Mouse (Mus musculus) megakaryocyte, embryonic 14.5 days (primary cell): Measurements from ENCODE around the gene Hus1b. TPM values are rescaled to one million over a fixed set of nuclear protein-coding genes. Genes with fewer than 3 reads are reported as not detected.

Experiments used
- H3K27me3 ChIP-seq: replicated peaks from 2 replicates; pipeline ENCODE3; 2012; ENCODE audit warnings: inconsistent platforms
- H3K36me3 ChIP-seq: replicated peaks from 2 replicates; pipeline ENCODE3; 2012; ENCODE audit warnings: low read length, inconsistent platforms, mixed read lengths
- H3K4me1 ChIP-seq: 2 replicates; pipeline ENCODE4 v1.6.1; 2012; ENCODE audit warnings: inconsistent platforms
- H3K4me3 ChIP-seq: replicated peaks from 2 replicates; pipeline ENCODE3; 2012; ENCODE audit warnings: moderate library complexity, mild to moderate bottlenecking, inconsistent platforms
- H3K9me3 ChIP-seq: 2 replicates; pipeline ENCODE4 v1.6.1; 2012; ENCODE audit warnings: inconsistent platforms
- FLI1 ChIP-seq: IDR thresholded peaks from 2 replicates; pipeline ENCODE4 v1.6.1; 2012; ENCODE audit warnings: low read length, inconsistent platforms, mixed read lengths
- GATA1 ChIP-seq: IDR thresholded peaks from 3 replicates; pipeline ENCODE4 v1.6.1; 2012; ENCODE audit warnings: mixed read lengths, low read length, inconsistent platforms, borderline replicate concordance
- polyA plus RNA-seq: library from polyadenylated mRNA; stranded (reverse); fragments of >175 nt; gene quantifications from 2 replicates; pipeline ENCODE4 v1.2.3, GENCODE M21; 2012; ENCODE audit warnings: low replicate concordance; ENCODE audit not compliant: insufficient read depth

Hus1b gene
- polyA plus RNA-seq, 1 experiment: not detected

DNA sequence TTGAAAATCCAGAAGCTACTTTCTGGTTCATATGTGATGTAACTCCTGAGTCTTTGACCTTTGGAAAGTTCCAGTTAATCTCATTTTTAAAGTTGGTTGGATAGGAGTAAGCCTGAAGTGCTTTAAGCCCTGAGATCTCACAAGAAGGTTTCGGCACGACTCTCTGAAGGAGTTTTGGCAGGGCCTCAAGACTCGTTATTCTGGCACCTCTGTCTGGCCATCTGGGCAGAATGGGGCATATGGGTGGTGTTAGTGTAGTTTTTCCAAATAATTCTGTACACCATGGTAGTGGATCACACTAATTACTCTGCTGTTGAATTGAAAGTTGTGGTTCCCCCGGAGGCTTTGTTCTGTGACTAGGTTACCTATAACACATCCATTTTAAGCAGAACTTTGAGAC is 30.7 kb upstream of the Hus1b start:
- no peak overlapping the region for H3K4me3 ChIP-seq
- H3K27me3 ChIP-seq: no peaks in the 10 kb centered on the region
- peaks cover 28% of the 10 kb centered on the region for H3K4me1 ChIP-seq
- TF ChIP-seq FLI1 (no peak), GATA1 (no peak)
- no peaks in the 10 kb centered on the region for H3K9me3 ChIP-seq
- H3K36me3 ChIP-seq: no peaks in the 10 kb centered on the region

DNA sequence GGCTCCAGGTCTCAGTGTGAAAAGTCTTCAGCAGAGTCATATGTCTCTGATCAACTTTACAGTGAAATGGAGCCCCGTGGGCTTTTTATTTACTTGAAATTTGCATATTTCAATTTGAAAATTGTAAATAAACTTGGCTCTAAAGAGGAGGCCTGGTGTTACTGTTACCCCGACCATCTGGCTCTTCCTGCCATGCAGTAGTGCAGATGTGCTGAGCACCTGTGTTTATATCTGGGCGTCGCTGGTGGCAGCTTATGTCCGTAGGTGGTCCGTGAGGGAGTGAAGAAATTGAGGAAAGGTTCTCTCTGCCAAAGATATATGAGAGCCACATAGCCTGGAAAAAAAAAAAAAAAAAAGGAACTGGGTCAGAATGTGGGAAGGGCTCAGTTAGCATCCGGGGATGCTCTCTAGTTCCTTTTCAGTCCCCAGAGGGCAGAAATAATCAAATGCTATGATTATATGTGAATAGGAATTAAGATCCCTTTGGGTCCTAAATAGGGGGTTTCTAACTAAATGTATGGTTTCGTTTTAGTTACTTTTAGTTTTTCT is 29.1 kb upstream of the Hus1b start:
- H3K36me3 ChIP-seq: no peaks in the 10 kb centered on the region
- H3K9me3 ChIP-seq: no peaks in the 10 kb centered on the region
- H3K4me3 ChIP-seq: no peak overlapping the region
- no peak for TF ChIP-seq FLI1
- TF ChIP-seq GATA1: no peak
- no peaks in the 10 kb centered on the region for H3K27me3 ChIP-seq
- peaks cover 32% of the 10 kb centered on the region for H3K4me1 ChIP-seq

DNA sequence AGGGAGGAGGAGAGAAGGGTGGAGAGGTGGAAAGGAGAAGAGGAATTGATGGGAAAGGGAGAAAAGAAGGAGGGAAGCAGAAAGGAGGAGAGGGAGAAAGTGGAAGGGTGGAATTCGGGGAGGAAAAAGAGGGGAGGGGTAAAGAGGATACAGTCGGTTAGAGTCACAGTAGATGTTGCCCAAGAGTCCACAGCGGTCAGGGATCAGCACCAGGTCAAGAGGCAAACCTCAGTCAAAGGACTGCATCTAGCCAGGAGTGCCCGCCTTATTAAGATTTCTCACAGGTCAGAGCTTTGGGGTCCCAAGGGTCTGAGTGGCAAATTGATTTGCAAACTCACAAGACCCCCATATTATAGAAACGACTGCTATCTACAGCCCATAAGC is 26.7 kb upstream of the Hus1b start:
- peaks cover 7% of the 10 kb centered on the region for H3K36me3 ChIP-seq

DNA sequence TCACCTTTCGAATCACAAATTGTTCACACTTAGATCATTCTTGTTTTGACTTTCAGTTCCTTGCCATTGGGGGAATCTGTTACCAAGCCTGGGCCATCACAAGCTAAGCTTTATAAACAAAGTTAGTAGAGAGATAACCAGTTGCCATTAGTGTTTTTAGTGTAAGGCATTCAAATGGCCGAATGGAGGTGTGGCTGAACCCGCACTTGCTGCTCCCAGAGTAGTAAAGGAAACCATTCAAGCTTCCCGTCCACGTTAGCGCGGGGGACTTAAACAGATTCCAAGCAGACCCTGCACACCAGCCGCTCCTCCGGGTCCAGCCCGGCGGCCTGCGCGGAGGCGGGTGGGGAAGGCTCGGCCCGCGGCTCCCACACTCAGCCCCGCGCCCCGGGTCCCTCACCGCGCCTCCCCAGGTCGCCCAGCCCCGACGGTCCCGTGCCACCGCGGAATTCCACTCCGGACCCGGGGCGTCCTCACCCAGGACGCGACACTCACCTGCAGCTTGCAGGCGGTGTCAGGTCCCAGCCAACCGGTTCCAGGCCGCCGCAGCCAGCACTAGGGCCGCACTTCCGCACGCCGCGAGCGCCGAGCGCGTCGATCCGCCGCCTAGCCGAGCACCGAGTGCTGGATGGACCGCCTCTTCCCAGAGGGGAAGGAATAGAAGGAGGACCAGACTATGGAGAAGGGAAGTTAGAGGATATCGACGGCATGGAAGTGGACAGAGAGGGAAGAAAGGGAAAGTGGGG is 26.1 kb upstream of the Hus1b start, which contains the start of the genes Exoc2 and Gm5447:
Gene Exoc2 (minus strand): TSS at position 593 of the 746 bp plus-strand sequence.
Gene Gm5447 (plus strand): TSS at position 704 of the 746 bp plus-strand sequence.
- Histone ChIP-seq H3K9me3 (no peaks in the 10 kb centered on the region), H3K36me3 (peaks cover 7% of the 10 kb centered on the region), H3K4me1 (peaks cover 49% of the 10 kb centered on the region), H3K27me3 (no peaks in the 10 kb centered on the region), H3K4me3 (peak within 1 kb of the TSS; percentile 96)
- TF ChIP-seq GATA1 (no peak), FLI1 (no peak)

More for the DNA sequence above, 26.7 kb upstream of the Hus1b start:
- no peak for TF ChIP-seq GATA1
- TF ChIP-seq FLI1: no peak
- Histone ChIP-seq H3K4me3 (peak overlapping the region; percentile 96), H3K27me3 (no peaks in the 10 kb centered on the region), H3K4me1 (peaks cover 48% of the 10 kb centered on the region), H3K9me3 (no peaks in the 10 kb centered on the region)

DNA sequence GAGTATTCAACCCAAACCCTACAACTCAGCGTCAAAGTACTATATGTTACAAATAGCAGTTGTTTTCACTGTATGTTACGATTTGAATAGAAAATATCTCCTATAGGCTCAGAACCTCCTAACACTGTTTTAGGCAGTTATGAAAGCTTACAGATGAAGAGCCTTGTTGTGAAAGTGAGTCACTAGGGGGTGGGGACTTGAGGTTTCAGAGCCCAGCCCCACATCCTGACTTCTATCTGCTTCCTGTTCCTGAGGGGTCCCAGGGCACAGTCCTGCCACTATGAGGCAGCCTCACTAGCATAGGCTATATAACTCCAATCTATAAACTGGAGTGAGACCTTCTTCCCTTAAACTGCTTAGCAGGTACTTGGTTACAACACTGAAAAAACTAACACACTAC is 24.5 kb upstream of the Hus1b start:
- H3K4me1 ChIP-seq: peaks cover 58% of the 10 kb centered on the region
- peak overlapping the region; percentile 96 for H3K4me3 ChIP-seq
- no peak for TF ChIP-seq FLI1
- TF ChIP-seq GATA1: no peak
- H3K9me3 ChIP-seq: no peaks in the 10 kb centered on the region
- peaks cover 12% of the 10 kb centered on the region for H3K36me3 ChIP-seq
- no peaks in the 10 kb centered on the region for H3K27me3 ChIP-seq

DNA sequence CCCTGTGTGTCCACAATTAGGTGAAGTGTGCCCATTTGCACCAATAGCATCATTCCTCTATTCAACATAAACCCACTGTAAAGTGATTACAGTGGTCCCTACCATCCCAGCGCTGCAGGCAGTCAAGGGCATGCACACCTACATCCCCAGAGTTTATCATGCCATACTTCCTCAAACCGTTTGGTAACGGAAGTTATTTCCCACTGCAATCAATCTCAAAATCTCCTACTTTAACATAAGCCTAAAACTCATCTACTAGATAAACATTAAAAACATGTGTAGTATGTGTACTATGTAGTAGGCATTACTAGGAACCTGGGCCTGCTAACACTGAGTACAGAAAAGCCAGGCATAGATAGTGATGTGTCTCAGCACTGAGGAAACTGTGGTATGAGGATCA is 23.5 kb upstream of the Hus1b start:
- H3K4me1 ChIP-seq: peaks cover 67% of the 10 kb centered on the region

DNA sequence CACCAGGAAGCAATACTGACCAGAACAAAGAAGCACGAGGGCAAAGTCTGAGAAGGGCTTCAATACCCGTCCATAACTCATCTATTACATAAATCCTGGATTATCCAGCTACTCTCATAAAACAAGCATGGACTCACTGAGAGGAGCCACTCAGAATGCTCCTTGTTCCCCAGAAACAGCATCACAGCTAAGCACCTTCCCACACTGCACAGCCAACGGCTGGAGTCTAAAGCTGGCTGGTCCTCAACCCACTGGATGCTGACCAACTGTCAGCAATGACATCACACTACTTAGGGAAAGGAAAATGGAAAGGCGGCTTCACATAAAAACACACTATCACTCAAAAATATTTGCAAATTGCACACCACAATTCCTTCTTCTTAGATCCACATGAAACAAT is 20.8 kb upstream of the Hus1b start:
- H3K4me3 ChIP-seq: no peak overlapping the region
- TF ChIP-seq GATA1 (no peak), FLI1 (no peak)
- H3K9me3 ChIP-seq: no peaks in the 10 kb centered on the region
- no peaks in the 10 kb centered on the region for H3K27me3 ChIP-seq
- peaks cover 72% of the 10 kb centered on the region for H3K4me1 ChIP-seq
- peaks cover 38% of the 10 kb centered on the region for H3K36me3 ChIP-seq

More for the DNA sequence above, 23.5 kb upstream of the Hus1b start:
- Histone ChIP-seq H3K9me3 (no peaks in the 10 kb centered on the region), H3K4me3 (peak overlapping the region; percentile 78), H3K27me3 (no peaks in the 10 kb centered on the region), H3K36me3 (peaks cover 18% of the 10 kb centered on the region)
- TF ChIP-seq GATA1 (no peak), FLI1 (no peak)

DNA sequence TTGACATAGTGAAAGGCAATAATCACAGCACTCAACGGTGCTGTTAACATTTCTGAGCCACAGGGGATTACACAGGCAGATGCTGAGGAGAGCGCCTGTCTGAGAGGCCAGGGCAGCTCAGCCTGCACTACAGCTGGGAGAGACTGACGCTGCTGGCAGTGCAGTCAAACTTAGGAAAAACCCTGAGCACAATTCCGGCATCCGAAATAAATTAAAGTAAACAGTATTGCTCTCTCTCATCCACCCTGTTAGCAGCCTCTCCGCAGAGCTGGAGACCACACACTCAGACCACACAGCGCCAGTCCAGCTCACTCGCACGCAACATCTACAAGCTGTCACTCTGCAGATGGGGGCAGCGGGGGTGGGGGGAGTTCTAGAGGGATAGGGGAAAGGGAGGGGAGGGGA is 18.9 kb upstream of the Hus1b start:
- Histone ChIP-seq H3K4me1 (peaks cover 78% of the 10 kb centered on the region), H3K9me3 (no peaks in the 10 kb centered on the region), H3K27me3 (no peaks in the 10 kb centered on the region), H3K36me3 (peaks cover 56% of the 10 kb centered on the region), H3K4me3 (peak overlapping the region; percentile 70)
- no peak for TF ChIP-seq FLI1
- no peak for TF ChIP-seq GATA1

DNA sequence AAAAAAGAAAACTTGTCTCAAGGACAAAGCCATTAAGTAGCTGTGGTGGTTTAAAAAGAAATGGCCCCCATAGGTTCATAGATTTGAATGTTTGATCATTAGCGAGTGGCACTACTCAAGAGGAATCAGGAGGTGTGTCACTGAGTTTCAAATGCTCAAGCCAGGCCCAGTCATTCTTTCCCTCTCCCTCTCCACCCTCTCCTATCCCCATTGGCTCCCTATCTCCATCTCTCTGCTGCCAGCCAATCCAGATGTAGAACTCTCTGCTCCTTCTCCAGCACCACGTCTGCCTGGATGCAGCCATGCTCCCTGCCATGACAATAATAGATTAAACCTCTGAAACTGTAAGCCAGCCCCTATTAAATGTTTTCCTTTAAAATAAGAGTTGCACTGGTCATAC is 14.4 kb upstream of the Hus1b start:
- H3K4me1 ChIP-seq: peaks cover 60% of the 10 kb centered on the region
- TF ChIP-seq GATA1 (no peak), FLI1 (no peak)
- H3K9me3 ChIP-seq: no peaks in the 10 kb centered on the region
- H3K36me3 ChIP-seq: peaks cover 81% of the 10 kb centered on the region
- no peaks in the 10 kb centered on the region for H3K27me3 ChIP-seq
- no peak overlapping the region for H3K4me3 ChIP-seq

DNA sequence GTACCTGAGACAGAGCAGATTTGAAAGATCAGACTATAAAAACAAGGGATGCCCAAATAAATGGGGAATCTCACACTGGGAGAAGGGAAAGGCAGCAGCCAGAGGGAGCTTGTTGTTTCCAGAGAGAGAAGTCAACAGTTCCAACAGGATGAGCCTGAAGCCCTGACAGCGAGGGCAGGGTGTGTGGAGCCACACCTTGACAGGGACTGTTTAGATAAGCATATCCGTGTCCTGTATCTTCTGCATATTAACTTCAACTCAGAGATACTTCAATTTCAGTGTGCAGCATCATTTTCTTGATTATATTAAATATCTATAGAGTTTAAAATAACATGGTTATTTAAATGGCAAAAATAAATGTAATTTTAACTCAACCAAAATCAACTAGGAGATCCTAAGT is 13.2 kb upstream of the Hus1b start:
- no peaks in the 10 kb centered on the region for H3K27me3 ChIP-seq
- H3K36me3 ChIP-seq: peaks cover 85% of the 10 kb centered on the region
- H3K4me1 ChIP-seq: peaks cover 62% of the 10 kb centered on the region
- no peak overlapping the region for H3K4me3 ChIP-seq
- no peaks in the 10 kb centered on the region for H3K9me3 ChIP-seq
- TF ChIP-seq GATA1 (no peak), FLI1 (no peak)
